Mouse (Mus musculus) cortical plate, adult 2 months (tissue): ENCODE measurements around the gene Qrsl1. TPM values are rescaled to one million over a fixed set of nuclear protein-coding genes. Genes with fewer than 3 reads are reported as not detected.
"Not testable (repeated sequence)": the region's sequence is repeated elsewhere in the genome, so short reads cannot be mapped to it uniquely, and the experiment has no call there.

Experiments used
- H3K27ac ChIP-seq: fragments of 200-500 bp; 2 replicates; pipeline ENCODE4 v1.5.1; 2012; ENCODE audit warnings: low read length, control low read depth, inconsistent platforms; ENCODE audit not compliant: insufficient read depth
- H3K4me1 ChIP-seq: fragments of 200-500 bp; 2 replicates; pipeline ENCODE4 v1.6.1; 2011; ENCODE audit warnings: low read length; ENCODE audit not compliant: control insufficient read depth, insufficient read depth
- H3K4me3 ChIP-seq: fragments of 200-500 bp; 2 replicates; pipeline ENCODE4 v1.5.1; 2011; ENCODE audit warnings: mild to moderate bottlenecking, low read length, control low read depth; ENCODE audit not compliant: insufficient read depth
- CTCF ChIP-seq: fragments of 200-500 bp; IDR thresholded peaks from 2 replicates; pipeline ENCODE4 v1.5.1; 2011; ENCODE audit warnings: mild to moderate bottlenecking, control low read depth, low read length; ENCODE audit not compliant: insufficient read depth; ENCODE audit errors: extremely low read depth
- POLR2A ChIP-seq: fragments of 200-500 bp; IDR thresholded peaks from 2 replicates; pipeline ENCODE4 v1.6.1; 2011; ENCODE audit warnings: mild to moderate bottlenecking, low read length, control low read depth; ENCODE audit not compliant: insufficient read depth; ENCODE audit errors: extremely low read depth
- polyA plus RNA-seq: library from polyadenylated mRNA; depleted of rRNA; stranded (reverse); fragments of >200 nt; gene quantifications from 2 replicates; pipeline ENCODE4 v1.2.3, GENCODE M21; 2012; rRNA removed

Gene Qrsl1
- 18.9 and 19.2 TPM in 2 replicates for polyA plus RNA-seq

- H3K4me1 ChIP-seq = no peaks in the 10 kb centered on the region
- H3K27ac ChIP-seq = peak within 1 kb of the TSS; percentile 76
- H3K4me3 ChIP-seq = peak within 1 kb of the TSS; percentile 81
- TF ChIP-seq CTCF = no peak
- TF ChIP-seq POLR2A = 0 out of 2 replicates have a peak, but pooled peaks have one; percentile 38
Measured at GRCm38 (mm10) chr10:43901578-43902194, at the start of gene Qrsl1, which contains the start of gene Rtn4ip1. TSS of gene Qrsl1 (minus strand) at chr10:43901745. TSS of gene Rtn4ip1 (plus strand) at chr10:43901807.

DNA sequence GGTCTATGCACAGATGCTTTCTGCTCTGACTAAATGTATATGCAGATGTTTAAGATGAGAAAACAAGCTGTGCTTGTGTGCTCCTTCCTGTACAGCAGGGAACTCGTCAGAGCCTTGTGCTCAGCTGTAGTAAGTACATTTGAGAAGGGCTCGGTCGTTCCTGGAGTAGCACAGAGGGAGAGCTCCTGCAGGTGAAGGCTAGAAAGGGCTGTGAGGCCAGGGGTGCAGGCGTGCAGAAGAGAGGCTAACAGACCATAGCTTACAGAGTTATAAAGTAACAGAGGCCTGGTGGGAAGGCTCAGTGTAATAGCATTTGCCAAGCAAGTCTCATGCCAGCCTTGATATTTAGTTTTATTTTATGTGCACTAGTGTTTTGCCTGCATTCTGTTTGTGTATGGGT lies 43.9 kb upstream of the Qrsl1 start:
- no peaks in the 10 kb centered on the region for H3K4me1 ChIP-seq

DNA sequence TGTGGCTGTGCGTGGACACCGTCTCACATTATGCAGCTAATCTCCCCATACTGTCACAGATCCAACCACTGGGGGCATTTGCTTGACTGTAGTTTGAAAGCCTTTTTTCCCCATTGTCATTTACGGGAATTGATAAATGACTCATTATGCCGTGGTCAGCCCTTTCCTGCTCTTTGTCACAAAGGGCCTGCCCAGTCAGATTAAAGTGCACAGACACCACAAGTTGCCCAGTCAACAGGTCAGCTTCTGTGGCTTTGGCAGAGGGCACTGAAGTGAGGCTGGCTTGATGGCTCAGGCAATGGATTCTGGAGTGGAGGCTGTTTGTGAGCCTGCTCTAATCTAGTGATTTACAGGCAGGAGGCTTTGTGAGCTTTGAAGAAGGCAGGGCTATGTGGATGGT lies 42.2 kb upstream of the Qrsl1 start:
- no peak overlapping the region for H3K4me3 ChIP-seq
- H3K27ac ChIP-seq = no peak overlapping the region
- no peaks in the 10 kb centered on the region for H3K4me1 ChIP-seq
- TF ChIP-seq POLR2A (no peak), CTCF (no peak)

More for the DNA sequence above, 43.9 kb upstream of the Qrsl1 start:
- no peak for TF ChIP-seq CTCF
- TF ChIP-seq POLR2A = no peak
- Histone ChIP-seq H3K4me3 (no peak overlapping the region), H3K27ac (no peak overlapping the region)

- TF ChIP-seq CTCF (no peak), POLR2A (no peak)
- H3K27ac ChIP-seq = no peak overlapping the region
- H3K4me1 ChIP-seq = no peaks in the 10 kb centered on the region
- H3K4me3 ChIP-seq = no peak overlapping the region
Measured at GRCm38 (mm10) chr10:43939136-43939662, 37.7 kb upstream of the Qrsl1 start.

- Histone ChIP-seq H3K4me3 (no peak overlapping the region), H3K4me1 (no peaks in the 10 kb centered on the region), H3K27ac (no peak overlapping the region)
- TF ChIP-seq POLR2A (no peak), CTCF (no peak)
Measured at GRCm38 (mm10) chr10:43928596-43928995, 27.1 kb upstream of the Qrsl1 start.

DNA sequence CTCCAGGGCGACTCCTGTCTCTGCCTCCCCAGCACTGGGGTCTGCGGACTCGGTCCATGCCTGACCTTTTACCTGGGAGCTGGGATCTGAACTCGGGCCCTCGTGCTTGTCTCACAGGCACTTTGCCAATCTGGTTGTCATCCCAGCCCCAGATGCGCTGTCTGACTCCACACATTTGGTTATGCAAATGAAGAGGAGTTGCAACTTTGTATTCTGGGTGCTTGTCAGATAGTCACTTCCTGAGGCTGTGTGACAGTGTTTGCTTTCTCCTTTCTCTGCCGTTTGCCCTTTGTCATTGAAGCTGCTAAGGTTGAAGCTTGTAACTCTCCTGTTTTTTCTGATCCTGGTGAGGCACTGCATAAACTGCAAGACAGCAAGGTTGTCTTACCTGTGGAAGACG lies 26.2 kb upstream of the Qrsl1 start:
- no peak for TF ChIP-seq POLR2A
- no peak for TF ChIP-seq CTCF
- no peak overlapping the region for H3K4me3 ChIP-seq

DNA sequence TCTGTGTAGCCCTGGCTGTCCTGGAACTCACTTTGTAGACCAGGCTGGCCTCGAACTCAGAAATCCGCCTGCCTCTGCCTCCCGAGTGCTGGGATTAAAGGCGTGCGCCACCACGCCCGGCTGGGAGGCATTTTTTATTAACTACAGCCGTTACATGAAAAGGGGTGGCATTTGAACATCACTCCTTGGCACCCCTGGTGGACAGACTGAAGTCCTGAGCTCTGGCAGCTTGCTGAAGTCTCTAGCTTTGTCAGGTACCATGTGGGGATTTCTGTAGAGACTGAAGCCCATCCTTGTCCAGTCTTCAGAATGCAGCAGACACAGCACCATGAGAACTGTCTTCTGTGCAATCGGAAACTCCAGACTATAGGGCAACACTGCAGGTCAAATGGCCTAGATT lies 24.2 kb upstream of the Qrsl1 start:
- not testable (repeated sequence) for H3K27ac ChIP-seq, H3K4me3 ChIP-seq, H3K4me1 ChIP-seq

More for the DNA sequence above, 26.2 kb upstream of the Qrsl1 start:
- H3K27ac ChIP-seq = no peak overlapping the region
- no peaks in the 10 kb centered on the region for H3K4me1 ChIP-seq

- TF ChIP-seq POLR2A (no peak), CTCF (no peak)
- H3K4me3 ChIP-seq = no peak overlapping the region
Measured at GRCm38 (mm10) chr10:43923096-43923495, 21.6 kb upstream of the Qrsl1 start.

GRCm38 (mm10) chr10:43918696-43919608 lies 17.4 kb upstream of the Qrsl1 start:
- H3K27ac ChIP-seq = no peak overlapping the region
- no peaks in the 10 kb centered on the region for H3K4me1 ChIP-seq
- TF ChIP-seq POLR2A (no peak), CTCF (peak; percentile 91)

More at GRCm38 (mm10) chr10:43923096-43923495, 21.6 kb upstream of the Qrsl1 start:
- Histone ChIP-seq H3K4me1 (no peaks in the 10 kb centered on the region), H3K27ac (no peak overlapping the region)

More at GRCm38 (mm10) chr10:43918696-43919608, 17.4 kb upstream of the Qrsl1 start:
- no peak overlapping the region for H3K4me3 ChIP-seq
